ENCODE assay signal across 12 mouse cellular contexts in the genomic region with DNA sequence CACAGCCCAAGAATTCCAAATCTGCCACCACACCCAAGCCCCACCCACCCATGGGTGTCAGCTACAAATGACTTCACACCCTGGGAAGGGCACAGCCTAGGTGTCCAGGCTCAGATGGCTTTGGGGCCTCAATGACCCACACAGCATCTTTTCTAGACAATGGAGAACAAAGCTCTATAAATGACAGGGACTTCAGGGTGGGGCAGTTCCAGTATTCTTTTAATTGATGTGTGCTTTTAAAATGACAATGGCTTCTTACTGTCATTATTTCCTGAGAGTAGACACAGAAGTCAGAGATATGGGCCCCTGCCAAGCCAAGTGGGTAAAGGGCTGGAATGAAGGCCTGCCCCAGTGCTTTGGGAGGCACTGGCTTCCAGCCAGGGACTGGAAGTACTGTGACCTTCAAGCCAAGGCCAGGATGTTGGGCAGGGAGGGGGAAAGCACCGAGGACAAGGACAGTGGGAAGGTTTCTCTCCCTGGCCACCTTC. TPM values are rescaled to one million over a fixed set of nuclear protein-coding genes. Genes with fewer than 3 reads are reported as not detected.
DNase-seq lines count a peak whose midpoint lies in the region; ATAC-seq lines count a peak whose summit lies in the region.
"Had no signal": no experiment of that assay in that cellular context is flagged by ENCODE, and none has a peak within 500 bp of the region (broad histone marks: within the 10 kb centered on the region; RNA-seq: fewer than 3 reads in every experiment).

No protein-coding gene starts in this region.

- peaks cover 30% of the 10 kb centered on the region for H3K4me1 ChIP-seq in heart, embryonic 12.5 days (replicated peaks)
- H3K4me1 ChIP-seq: stomach, embryonic 15.5 days had no signal

- WGBS in heart, embryonic 12.5 days = 16% methylated on average over 1 of the region's 1 CpGs

- no peak overlapping the region for H3K9ac ChIP-seq in heart, embryonic 12.5 days
- H3K9ac ChIP-seq: lung, embryonic 15.5 days; stomach, embryonic 15.5 days had no signal

- DNase-seq in ovary, adult 18-20 months (ENCODE audit: low spot score) = peak; percentile 87
- DNase-seq in ovary, postnatal 14 days (ENCODE audit: low spot score) = no peak
- peak; percentile 84 to 94 for DNase-seq in kidney, postnatal 25 days
- DNase-seq in cerebellum, postnatal 25 days = no peak
- DNase-seq in thymus, postnatal 10 days (ENCODE audit: low spot score in 2 of 2) = no peak
- DNase-seq in gastrocnemius, postnatal 36 days = no peak
- DNase-seq: cerebellum, adult 9-11 months had no signal

- H3K9me3 ChIP-seq in heart, embryonic 12.5 days (replicated peaks) = no peaks in the 10 kb centered on the region
- H3K9me3 ChIP-seq: lung, embryonic 15.5 days; stomach, embryonic 15.5 days had no signal

- no peak for ATAC-seq in heart, embryonic 12.5 days (ENCODE audit: insufficient number of reproducible peaks, low FRiP score)
- ATAC-seq in CD4-positive, CD25-positive, alpha-beta regulatory T cell, adult 4 months = no peak

- H3K4me2 ChIP-seq in heart, embryonic 12.5 days = no peak overlapping the region
- H3K4me2 ChIP-seq: lung, embryonic 15.5 days; stomach, embryonic 15.5 days had no signal

- H3K36me3 ChIP-seq in heart, embryonic 12.5 days = no peaks in the 10 kb centered on the region
- H3K36me3 ChIP-seq: lung, embryonic 15.5 days; stomach, embryonic 15.5 days had no signal

- peaks cover 7% of the 10 kb centered on the region; the same call in 1 of the 2 replicates for H3K27me3 ChIP-seq in heart, embryonic 12.5 days (replicated peaks)
- H3K27me3 ChIP-seq: lung, embryonic 15.5 days; stomach, embryonic 15.5 days had no signal

- H3K4me3 ChIP-seq in heart, embryonic 12.5 days = no peak overlapping the region
- H3K4me3 ChIP-seq: lung, embryonic 15.5 days; myocyte; stomach, embryonic 15.5 days had no signal

- H3K27ac ChIP-seq in heart, embryonic 12.5 days (ENCODE audit: poor library complexity, severe bottlenecking) = peak overlapping the region; percentile 47
- H3K27ac ChIP-seq: lung, embryonic 15.5 days; stomach, embryonic 15.5 days had no signal

- intact Hi-C loops in gastrocnemius, postnatal 36 days (cut with DNase I) = no loop called here

RNA-seq across cellular contexts. Expression of a gene that starts 20.5 kb away (rescaled TPM):
- polyA plus RNA-seq in heart, embryonic 12.5 days (2016; fragmentation: Nextera tagmentation; extraction: Ambion mirVana) = 1.2 and 1.7 TPM in 2 replicates
- under 1 TPM; 0.48 to 0.56 TPM for polyA plus RNA-seq in CD4-positive, CD25-positive, alpha-beta regulatory T cell, adult 4 months (2017; shearing (Covaris generic))
- total RNA-seq in gastrocnemius, postnatal 36 days (2021) = under 1 TPM; 0.10 to 0.51 TPM

Comparison
In these comparisons a context has a peak if more than half of its experiments do, and no peak if none do; other contexts are left out.
1. DNase-seq: peak in ovary, adult 18-20 months (single experiment) and kidney, postnatal 25 days (2 of 2); none in ovary, postnatal 14 days (single experiment), cerebellum, postnatal 25 days (0 of 2), thymus, postnatal 10 days (0 of 2) and gastrocnemius, postnatal 36 days (0 of 2).